Mouse (Mus musculus) lung, postnatal 25 days (tissue): ENCODE data around the gene Nefh.

Experiments used
- DNase-seq: peaks from one replicate; pipeline ENCODE4 v3.0.0; 2022; ENCODE audit warnings: low spot score

Nefh gene

DNA sequence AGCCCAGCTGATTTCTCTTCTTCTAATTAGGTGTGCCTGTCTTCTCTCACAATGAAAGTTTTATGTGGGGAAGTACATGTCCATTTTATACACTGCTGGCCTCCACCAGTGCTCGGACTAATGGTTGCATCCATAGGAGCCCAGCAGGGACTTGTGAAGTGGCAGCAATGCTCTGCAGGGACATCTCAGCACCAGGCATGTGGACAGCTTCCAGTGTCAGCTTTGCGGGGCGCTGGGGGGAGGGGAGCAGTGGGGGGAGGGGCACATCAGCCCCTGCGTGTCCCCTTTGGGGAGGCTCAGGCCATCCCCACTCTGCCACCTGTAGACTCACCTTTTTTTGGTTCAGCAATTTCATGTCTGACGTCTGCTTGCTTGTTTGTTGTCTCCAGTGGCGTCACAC, 5.5 kb upstream of the Nefh start:
- no peak for DNase-seq

DNA sequence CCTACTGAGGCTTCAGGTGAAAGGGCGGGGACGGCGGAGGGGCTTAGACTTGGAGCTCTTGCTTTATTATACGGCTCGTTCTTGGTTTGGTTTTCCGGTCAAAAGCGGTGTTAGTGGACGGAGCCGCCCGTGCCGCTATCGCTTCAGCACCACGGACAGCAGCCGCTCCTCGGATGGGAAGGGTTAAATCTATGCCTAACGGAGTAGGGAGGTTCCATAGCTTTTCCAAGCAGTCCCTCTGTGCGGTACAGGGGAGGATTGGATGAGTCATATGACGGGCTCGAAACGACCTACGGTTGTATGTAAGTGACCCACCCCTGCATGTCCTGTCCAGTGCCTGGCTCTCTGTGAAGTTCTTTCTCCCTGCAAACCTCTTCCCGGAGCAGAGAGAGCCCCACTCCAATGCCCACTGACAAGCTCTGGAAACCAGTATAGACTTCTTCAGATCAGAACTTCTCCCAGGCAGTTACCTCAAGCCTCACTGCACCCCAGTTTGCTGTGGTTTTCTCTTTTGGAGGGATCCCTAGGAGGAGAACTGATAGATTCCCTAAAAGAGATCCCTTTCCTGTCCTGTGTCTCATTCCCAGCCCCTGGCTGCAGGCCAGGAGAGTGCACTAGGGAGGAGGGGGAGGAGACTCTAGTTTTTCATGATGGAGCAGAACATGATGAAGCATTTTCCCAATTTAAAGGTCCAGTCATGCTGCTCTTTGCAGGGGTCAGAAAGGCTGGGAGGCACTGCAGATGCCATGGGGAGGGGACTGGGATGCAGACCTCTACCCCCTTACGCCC, 1.6 kb upstream of the Nefh start:
- no peak for DNase-seq

- no peak for DNase-seq
Measured at GRCm38 (mm10) chr11:4948792-4949191, 928 bp upstream of the Nefh start.

GRCm38 (mm10) chr11:4946947-4947812, 684 bp downstream of the Nefh start:
- DNase-seq = peak; percentile 16

GRCm38 (mm10) chr11:4946530-4946929, 1.3 kb downstream of the Nefh start:
- DNase-seq = no peak

DNA sequence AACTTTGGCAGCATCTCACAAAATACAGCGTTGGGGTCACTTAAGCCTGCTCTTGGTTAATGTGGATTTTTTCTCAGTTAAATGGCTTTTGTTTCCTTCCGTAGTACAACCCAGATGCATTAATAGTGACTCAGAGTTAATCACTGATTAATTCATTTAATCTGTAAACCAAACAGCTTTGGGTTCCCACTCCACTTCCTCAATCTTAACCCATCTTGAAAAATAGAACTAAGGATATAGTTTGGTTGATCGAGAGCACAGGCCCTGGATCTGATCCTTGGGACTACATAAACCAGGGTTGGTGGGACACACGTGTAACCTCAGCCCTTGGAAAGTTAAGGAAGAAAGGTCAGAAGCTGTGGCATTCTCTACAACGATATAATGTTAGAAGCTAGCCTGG, 11.6 kb downstream of the Nefh start:
- DNase-seq = no peak

DNA sequence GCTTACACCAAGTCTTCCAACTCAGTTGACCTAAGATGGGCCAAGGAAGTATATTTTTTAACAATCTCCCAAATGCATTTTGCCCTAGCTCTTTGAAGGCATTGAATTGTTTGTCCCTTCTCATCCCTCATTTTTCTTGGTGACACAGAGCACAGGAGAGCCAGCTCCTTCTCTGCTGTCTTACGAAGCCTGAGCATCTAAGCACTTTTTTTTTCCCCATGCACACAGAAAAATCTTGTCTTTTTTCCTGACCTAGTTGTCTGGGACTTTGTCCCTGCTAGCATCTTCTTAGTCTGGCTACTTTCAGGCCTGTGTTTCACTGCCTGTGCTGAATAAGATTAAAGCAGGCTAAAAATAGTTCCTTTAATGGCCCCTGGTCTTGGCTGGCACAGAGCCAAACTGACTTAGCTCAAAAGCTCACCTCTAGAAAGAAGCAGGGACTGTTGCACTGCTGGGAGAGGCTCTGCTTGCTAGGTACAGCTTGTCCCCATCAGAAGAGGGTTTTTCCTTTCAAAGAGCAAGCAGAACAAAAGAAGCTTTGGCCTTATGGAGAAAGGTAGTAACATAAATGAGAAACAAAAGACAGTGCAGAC, 16.8 kb downstream of the Nefh start:
- DNase-seq = no peak

DNA sequence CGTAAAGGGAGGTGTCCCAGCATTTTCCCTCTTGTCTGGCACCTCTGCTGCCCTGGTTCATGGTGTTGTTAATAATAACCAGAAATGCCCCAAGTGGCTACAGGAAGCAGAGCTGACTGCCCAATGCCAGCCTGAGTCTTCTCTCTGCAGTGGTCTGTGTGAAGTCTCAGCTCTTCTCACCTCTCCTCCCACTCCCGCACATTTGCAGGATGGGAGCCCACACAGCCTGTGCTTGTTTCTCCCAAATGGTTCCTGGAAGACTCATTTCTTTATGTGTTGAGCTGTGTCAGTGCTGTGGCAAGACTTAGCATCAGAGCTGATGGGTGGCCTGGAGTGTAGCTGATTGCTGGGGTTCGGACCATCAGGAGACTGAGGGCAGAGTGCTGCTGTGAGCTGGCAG, 20.6 kb downstream of the Nefh start:
- no peak for DNase-seq

DNA sequence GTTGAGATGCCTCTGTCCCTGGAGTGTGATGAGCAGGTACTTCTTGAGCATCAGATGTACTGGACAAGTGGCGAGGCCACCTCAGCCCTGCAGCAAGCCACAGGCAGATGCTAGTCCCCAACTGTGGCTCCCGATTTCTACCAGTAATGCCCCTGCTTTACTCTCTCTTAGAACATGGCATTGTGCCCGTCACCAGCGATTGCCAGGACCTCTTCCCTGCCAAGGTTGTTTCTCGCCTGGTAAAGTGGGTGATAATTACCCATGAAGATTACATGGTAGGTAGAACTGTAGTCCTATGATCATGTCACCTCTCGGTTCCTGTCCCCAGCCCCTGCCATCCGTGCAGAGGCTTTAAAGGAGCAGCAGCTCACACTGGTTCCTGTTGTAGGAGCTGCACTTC, 26.1 kb downstream of the Nefh start:
- DNase-seq = no peak

- no peak for DNase-seq
Measured at GRCm38 (mm10) chr11:4921281-4921680, 26.6 kb downstream of the Nefh start.

DNA sequence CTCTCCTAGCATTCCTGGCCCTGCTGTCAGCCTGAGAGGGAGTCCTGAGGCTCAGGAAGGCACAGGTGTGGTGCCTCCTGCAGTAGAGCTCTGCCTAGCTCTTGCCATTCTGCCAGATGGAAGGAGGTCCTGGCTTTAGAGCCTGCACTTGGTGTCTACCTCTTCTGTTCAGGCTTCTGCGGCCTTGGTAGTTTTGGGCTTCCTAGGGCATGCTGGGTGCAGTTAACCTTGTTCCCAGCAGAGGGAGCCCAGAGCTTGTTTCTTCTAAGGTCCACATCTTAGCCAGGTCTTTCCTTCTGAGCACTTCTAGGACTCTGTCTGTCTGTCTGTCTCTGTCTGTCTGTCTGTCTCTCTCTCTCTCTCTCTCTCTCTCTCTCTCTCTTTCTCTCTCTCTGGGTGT, 31.8 kb downstream of the Nefh start:
- peak; percentile 59 for DNase-seq

DNA sequence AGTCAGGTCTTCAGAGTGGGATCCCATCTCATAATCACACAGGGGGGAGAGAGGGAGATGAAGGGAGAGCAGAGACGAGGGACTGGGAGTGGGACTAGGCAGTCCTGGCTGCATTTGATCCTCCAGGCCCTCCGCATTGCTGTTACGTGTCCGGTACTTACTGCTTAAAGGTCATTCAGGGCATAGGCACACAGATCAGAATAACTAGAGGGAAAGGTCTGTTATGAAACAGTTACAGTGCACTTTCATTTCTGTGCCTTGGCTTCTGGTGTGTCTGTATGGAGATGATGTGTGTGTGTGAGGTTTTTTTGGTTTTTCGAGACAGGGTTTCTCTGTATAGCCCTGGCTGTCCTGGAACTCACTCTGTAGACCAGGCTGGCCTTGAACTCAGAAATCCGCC, 41.6 kb downstream of the Nefh start:
- DNase-seq = no peak

GRCm38 (mm10) chr11:4901956-4902355, 45.9 kb downstream of the Nefh start:
- no peak for DNase-seq

DNA sequence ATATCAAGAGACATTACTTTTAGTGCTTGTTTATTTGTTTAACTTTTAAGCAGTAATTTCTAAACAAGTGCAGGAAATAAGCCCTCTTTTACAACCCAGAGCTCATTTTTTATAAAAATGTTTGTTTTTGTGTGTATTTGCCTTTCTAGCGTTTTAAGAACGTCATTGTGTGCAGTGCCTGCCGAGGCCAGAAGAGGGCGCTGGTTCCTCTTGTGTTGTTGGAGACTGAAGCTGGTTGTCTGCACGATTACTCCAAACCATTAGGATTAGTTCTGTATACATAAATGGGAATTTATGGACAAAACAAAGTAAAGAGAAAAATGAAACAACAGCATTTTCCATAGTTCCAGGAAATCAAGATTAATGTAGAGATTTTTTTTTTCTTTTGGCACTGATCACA, 47.4 kb downstream of the Nefh start:
- no peak for DNase-seq

GRCm38 (mm10) chr11:4894848-4895816, 52.7 kb downstream of the Nefh start, which contains the start of gene Thoc5:
Thoc5 (plus strand) TSS chr11:4895320.
- peak; percentile 80 for DNase-seq
